Mouse (Mus musculus) urinary bladder, postnatal 4 days (tissue): ENCODE data around the gene Chchd2.
A peak's percentile ranks its signal among the peaks of the same experiment; 100 is the strongest.
"Not testable (repeated sequence)": the region's sequence is repeated elsewhere in the genome, so short reads cannot be mapped to it uniquely, and the experiment has no call there.

Experiments used
- DNase-seq, 2 experiments: peaks; one replicate each; pipeline ENCODE4 v3.0.0; 2021 to 2022; ENCODE audit warnings: low spot score in 2 of 2

Gene Chchd2

DNA sequence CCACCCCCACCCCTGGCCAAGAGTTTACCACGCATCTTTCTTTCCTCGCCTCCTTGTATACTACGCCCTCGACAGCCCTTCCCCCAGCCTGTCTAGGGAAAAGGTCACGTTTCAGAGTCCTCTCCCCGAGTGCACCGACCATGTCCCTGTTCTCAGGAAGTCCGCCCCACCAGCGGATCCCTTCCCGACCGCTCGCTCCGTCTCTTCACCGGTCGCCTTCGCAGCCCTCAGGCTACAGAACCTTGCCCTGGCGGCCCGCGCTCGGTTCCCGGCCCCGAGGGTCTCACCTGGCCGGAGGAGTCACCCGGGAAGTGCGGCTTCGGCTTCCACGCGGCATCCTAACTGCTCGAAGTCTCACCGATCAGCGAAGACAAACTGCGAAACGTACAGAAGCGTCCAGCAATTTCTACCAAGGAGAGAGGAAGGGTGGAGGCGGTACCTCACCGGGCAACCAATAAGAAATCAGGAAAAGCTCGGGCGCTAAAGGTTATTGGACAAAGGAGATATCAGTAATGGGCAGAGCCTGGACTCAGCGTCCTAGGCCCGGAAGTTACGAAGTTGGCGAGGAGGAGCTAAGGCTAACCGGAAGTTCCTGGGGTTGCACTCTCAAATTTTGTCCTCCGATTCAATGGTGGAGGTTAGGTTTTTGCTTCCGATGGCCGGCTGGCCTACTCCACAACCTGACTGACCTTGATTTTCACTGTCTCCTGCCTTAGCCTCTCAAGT, at the start of gene Chchd2:
Gene Chchd2, minus strand, starts transcription at position 560 of the 726 bp plus-strand sequence.
- peak; percentile 89 to 91 for DNase-seq

DNA sequence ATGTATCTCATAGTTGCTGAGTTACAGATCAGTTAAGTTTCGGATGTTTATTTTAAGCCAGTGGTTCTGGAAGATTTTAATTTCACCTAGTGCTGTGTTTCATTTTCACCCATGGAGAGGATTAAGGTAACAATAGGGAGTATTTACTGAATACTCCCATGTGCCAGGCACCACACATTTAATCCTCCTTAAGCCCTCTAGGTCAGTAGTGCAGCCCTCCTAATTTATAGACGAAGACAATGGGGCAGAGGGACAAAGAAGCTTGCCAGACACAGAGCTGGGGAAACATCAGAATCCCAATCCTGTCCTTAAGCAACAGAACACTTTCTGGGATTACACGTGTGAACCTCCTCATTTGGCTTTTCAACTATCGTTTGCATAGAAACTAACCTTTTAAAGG, 49.7 kb upstream of the Chchd2 start:
- no peak for DNase-seq

DNA sequence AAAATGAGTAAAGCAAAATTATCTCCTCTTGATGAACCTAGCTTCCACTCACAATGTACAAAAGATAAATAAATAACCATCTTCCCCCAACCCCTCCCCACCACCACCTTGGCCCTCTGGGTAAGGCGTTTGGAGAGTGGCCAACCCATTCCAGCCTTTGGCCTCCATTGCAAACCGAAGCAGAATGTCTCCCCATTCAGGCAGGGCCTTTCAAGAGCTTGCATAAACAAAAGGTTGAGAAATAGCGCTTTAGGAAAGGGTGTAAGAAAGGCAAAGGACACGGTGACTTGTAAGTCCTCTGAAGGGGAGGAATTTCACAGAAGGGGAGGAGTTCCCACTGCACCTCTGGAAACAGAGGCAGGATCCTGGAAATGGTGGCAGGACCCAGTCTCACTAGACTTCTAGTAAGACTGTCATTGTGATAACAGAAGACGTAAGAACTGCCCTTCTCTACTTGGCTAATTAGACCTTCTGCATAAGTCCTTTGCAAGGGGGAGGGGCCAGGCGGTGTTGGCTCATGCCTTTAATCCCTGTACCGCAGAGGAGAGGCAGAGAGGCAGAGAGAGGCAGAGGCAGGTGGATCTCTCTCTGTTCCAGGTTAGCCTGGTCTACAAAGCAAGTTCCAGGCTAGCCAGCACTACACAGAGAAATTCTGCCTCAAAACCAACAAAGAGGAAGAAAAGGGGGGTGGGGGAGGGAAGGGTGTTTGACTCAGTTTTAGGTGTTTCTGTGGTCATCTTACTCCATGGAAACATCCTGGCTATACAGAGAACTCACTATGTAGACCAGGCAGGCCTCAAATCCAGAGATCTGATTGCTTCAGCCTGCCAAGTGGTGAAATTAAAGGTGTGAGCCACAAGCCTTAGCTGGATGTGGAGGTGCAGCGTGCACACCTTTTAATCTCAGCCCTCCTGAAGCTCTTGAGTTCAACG, 42.9 kb upstream of the Chchd2 start:
- DNase-seq, result no peak

DNA sequence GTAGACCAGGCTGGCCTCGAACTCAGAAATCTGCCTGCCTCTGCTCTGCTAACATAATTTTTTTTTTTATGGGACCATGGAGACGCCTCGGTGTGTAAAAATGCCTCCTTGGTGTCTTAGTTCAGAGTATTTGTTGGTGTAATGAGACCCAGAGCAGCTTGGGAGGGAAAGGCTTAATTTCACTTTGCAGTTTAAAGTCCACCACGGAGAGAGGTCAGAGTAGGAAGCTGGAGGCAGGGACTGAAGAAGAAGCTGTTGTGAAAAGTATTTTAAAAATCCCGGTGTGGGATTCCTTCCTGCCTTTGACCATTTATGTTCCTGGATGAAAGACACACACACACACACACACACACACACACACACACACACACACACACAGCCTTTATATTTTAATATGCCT, 38.7 kb upstream of the Chchd2 start:
- DNase-seq, result no peak

DNA sequence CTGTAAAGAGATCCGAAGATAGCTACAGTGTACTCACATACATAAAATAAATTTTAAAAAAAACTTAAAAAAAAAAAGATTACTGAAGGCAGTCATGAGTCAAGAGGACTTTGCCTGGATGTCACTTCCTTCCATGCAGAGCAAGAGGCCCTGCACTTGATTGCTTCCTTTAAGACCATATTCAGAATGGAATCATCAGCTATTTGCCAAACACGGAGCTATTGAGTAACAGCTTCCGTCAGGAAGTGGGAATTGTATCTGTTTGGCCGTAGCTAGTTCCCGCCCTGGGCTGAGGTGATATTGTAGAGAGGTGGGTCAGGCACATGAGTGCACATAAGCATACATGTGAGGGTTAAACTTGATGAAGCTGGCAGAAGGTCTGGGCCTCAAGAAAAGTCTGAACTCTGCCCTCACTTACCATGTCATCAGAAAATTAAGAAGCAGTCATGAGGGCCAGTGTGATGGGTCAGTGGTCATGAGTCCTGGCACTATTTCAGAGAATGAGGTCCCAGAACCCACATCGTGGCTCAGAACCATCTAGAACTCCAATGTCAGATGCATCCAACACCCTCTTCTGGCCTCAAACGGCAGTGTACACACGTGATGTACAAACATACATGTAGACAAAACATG, 37.7 kb upstream of the Chchd2 start:
- DNase-seq, result no peak

DNA sequence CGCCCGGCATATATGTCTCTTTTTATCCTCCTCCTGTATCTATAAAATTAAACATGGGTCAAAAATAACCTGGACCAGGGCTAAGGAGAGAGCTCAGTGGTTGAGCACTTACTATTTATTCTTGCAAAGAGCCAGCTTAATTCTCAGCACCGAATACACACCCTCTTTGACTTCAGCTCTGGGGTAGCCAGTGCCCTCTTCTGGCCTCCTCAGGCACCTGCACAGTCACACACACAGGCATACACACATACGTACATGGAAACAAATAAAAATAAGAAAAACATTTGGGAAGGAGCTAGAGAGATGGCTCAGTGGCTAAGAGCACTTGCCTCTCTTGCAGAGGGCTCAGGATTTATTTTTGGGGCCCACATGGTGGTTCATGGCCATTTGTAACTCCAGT, 34.7 kb upstream of the Chchd2 start:
- no peak for DNase-seq

DNA sequence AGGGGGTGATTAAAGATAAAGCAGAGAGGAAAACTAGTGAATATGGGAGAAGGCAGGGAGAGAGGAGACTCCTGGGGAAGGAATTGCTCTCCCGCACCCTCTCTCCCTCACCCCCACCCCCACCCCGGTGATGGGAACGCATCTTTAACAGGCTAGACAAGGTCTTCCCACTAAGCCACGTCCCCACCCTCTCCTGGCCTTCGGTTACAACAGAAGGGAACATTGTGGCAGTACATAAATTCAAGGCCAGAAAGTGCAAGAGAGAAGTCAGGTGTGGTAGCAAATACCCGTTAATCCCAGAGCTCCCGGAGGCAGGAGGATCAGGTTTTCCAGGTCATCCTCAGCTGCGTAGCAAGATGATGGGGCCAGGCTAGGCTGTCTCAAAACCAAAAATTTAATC, 32.0 kb upstream of the Chchd2 start:
- no peak for DNase-seq

DNA sequence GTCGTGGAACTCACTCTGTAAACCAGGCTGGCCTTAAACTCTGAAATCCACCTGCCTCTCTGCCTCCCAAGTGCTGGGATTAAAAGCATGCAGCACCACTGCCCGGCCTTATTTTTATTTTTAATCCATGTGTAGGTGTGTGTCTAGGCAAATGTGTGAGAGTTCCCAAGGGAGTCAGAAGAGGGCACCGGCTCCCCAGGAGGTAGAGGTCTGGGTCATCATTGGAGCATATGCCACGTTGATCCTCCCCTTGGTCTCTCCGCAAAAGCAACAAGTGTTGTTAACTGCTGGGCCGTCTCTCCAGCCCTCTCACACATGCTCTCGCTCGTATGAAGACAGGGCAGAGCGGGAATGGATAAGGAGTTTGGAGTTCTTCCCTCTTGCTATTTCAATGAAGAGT, 31.5 kb upstream of the Chchd2 start:
- no peak for DNase-seq

DNA sequence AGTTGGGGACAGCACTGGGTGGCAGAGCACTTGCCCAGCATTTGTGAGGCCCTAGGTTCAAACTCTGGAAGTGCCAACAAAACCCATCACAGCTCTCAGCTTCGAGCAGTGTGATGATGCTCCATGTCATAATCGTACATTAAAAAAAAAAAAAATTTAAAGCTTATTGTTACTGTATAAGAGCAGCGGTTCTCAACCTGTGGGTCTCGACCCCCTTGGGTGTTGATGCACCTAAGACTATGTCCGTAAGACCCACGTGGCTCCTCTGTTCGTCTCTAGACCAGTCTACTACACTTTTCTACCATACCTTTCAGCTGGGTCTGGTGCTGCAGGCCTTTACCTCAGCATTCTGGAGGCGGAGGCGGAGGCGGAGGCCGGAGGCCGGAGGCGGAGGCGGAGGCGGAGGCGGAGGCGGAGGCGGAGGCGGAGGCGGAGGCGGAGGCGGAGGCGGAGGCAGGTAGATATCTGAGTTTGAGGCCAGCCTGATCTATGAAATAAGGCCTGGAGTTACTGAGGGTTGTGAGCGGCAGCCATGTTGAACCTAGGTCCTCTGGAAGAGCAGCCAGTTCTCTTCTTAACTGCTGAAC, 30.9 kb upstream of the Chchd2 start:
- no peak for DNase-seq

DNA sequence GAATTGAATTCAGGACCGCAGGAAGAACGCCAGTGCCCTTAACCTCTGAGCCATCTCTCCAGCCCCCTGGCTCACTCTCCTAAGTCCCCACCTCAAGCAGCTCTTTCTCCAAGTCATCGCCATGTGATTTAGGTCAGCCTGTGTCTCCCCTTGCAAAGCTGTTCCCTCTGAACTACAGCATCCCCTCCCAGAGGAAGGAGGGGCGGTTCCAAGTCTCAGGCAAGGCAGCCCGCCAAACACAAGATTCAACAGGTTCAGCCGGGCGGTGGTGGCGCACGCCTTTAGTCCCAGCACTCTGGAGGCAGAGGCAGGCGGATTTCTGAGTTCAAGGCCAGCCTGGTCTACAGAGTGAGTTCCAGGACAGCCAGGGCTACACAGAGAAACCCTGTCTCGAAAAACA, 28.2 kb upstream of the Chchd2 start:
- not testable (repeated sequence) for DNase-seq

DNA sequence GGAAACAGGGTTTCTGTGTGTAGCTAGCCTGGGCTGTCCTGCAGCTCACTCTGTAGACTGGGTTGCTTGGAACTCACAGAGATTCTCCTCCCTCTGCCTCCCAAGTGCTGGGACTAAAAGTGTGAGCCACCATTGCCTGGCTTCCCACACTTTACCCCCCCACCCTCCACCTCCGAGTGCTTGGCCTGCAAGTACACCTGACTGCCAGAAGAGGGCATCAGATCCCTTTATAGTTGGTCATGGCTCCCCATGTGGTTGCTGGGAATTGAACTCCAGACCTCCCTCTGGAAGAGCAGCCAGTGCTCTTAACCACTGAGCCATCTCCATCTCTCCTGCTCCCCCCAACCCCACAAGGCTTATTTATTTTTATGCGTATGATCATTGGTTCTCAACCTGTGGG, 26.8 kb upstream of the Chchd2 start:
- DNase-seq, result no peak

DNA sequence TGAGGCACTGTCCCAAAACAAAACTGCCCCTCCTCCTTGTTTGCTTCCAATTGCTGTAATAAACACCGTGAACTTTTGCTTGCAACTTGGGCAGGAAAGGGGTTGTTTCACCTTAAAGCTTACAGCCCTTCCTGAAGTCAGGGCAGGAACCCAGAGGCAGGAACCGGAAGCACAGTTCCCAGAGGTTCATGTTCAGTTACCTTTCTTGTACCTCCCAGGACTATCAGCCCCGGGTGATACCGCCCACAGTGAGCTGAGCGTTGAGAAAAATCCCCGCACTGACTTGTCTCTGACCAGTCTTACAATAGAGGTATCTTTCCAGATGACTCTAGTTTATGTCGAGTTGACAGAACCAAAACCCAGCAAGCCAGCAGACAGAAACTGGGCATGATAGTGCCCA, 22.3 kb upstream of the Chchd2 start:
- no peak for DNase-seq

DNA sequence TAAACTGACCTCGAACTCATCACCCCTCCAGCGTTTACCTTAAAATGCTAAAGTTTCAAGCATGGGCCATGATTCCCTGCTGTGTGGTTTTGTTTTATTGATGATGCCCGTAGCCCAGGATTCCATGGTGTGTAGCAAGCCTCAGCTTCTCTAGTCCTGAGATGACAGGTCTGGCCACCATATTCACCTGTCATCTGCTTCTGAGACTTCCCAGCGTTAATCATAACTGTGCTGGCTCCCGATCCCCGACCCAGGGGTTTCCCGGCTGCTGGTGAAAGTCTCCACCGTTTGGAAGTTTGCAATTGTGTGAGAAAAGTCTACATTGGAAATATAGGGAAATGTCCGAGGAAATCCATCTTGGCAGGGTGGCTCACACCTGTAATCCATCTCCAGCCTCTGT, 21.9 kb upstream of the Chchd2 start:
- DNase-seq, result no peak

DNA sequence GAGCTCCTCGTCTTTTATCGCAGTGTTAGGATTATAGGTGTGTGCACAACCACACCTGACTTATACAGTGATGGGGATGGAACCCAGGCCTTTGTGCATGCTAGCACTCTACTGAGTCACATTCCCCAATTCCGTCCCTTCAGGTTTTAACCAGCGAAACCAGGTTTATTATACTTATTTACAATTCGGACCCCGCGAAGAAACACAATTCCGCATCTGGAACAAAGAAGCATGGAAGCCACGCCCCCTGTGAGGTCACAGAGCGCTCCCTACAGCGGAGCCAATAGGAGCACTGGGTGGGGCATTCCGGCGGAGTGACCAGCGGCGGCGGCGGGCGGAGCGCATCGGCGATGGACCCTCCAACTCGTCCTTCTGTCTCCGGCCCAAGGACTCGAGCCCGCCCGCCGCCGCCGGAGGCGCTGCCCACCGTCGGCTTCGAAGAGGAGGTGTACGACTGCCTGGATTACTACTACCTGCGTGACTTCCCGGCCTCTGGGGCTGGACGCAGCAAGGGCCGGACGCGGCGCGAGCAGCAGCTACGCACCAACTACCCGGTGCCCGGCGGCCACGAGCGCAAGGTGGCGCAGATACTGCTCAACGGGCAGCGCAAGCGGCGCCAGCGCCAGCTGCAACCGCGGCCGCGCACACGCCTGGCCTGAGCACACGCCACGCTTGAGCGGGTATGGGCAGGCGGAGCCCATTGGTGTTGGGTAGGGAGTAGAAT, 21.1 kb upstream of the Chchd2 start, which contains the start of gene Nupr1l:
Gene Nupr1l, plus strand, starts transcription at position 299 of the 724 bp plus-strand sequence.
- peak; percentile 86 to 93 for DNase-seq

DNA sequence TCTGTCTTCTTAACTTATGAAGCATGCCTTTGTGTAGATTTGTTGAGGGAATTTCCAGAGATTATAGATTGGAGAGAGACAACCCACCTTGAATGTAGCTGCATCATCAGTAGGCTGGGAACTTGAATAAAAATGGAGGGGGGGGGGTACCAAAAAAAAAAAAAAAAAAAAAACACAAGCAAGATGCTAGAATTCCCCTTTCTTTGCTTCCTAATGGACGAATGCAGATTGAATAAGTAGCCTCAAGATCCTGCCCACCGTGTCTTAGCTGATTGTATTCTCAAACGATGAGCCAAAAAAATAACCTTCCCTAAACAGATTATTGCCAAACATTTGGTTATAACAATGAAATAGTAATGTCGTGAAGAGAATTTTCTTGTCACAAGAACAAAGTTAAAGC, 20.5 kb upstream of the Chchd2 start:
- no peak for DNase-seq

DNA sequence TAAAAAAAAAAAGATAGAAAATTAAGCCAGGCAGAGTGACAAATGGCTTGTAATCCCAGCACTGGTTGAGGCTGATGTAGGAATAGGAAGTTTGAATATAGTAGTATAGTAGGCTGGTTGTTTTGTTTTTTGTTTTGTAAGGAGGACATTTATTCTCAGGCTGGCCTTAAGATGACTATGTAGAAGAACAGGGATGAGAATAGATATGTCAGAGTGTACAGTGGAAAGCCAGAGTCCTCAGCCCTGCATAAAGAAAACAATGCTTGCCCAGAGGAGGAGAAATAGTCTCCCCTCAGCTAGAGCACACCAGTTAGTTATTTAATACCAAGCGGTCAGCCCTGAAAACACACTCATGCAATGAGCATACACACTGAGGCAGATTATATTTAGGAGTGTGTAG, 11.2 kb upstream of the Chchd2 start, which contains the start of gene Phkg1:
Gene Phkg1, minus strand, starts transcription at position 101 of the 400 bp plus-strand sequence.
- DNase-seq, result no peak

DNA sequence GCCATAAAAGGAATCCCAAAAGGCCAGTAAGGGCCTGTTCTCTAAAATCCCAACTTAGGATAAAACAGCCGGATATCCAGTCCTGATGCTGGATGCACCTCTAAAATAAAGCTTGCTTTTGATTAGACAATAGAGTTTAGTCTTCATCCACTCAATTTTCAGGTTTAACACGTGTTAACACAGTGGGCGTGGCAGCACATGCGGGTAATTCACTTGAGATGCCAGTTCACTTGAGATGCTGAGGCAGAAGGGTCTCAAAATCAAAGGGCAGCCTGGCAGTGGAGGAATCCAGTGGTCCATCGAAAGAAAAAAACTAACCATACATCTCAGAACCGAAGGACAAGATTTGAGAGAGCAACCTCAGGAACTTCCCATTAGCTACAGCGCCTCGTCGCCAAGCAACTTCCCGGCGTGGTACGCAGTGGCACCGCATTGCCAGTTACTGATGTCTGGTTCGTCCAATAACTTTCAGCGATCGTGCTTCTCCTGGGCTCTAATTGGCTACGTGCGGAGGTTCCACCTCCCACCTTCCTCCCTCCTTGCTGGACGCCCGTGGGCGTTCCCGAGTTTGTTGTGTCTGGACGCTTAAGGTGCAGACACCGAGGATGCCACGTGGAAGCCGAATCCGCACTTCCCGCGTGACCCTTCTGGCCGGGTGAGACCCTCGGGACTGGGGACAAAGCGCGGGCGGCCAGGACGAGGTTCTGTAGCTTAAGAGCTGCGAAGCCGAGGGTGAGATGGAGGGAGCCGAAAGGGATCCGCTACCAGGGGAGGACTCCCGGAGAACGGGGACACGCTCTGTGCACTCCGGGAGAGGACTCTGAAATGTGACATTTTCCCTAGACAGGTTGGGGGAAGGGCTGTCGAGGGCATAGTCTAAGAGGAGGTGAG, 8.2 kb upstream of the Chchd2 start, which contains the start of gene Zbed5:
Gene Zbed5, plus strand, starts transcription at position 526 of the 891 bp plus-strand sequence.
- peak; percentile 81 to 87 for DNase-seq

DNA sequence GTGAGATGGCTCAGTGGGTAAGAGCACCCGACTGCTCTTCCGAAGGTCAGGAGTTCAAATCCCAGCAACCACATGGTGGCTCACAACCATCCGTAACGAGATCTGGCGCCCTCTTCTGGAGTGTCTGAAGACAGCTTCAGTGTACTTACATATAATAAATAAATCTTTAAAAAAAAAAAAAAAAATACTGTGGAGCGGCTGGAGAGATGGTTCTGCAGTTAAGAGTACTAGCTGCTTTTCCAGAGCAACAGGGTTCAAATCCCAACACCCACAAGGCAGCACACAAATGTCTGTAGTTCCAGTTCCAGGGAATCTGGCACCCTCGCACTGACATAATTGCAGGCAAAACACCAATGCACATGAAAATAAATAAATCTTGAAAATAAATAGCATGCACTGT, 3.1 kb upstream of the Chchd2 start:
- not testable (repeated sequence) for DNase-seq

DNA sequence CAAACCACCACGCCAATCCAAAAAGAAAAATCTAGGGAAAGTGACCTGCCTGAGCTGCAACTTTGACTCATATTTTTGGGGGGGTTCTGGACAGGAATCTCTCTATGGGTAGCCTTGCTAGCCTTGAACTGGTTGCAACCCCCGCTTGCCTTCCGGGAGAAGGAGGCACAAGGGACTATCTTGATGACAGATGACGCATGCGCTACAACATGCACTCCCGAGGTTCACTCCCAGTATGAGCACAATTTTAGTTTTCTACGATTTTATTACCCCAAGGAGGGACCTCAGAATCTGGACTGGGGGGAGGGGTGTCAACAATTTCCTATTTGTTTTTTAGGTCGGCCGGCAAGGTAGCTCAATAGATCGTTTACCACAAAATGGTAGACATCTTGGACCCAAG, 999 bp downstream of the Chchd2 start:
- DNase-seq, result no peak

DNA sequence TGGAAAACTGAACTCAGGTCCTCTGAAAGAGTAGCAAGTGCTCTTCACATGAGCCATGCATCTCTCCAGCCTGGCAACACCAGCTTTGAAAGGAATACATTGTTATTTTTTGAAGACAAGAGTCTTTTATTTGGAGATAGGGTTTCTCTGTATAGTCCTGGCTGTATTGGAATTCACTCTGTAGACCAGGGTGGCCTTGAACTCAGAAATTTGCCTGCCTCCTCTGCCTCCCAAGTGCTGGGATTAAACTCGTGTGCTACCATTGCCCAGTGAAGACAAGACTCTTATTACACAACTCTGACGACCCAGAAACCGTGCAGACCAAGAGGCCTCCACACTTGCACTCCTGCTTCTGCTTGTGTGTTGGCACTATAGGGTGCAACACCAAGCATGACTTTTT, 7.4 kb downstream of the Chchd2 start:
- DNase-seq, result no peak
